Comparison of ENCODE assay signal across 9 mouse cellular contexts in the genomic region with DNA sequence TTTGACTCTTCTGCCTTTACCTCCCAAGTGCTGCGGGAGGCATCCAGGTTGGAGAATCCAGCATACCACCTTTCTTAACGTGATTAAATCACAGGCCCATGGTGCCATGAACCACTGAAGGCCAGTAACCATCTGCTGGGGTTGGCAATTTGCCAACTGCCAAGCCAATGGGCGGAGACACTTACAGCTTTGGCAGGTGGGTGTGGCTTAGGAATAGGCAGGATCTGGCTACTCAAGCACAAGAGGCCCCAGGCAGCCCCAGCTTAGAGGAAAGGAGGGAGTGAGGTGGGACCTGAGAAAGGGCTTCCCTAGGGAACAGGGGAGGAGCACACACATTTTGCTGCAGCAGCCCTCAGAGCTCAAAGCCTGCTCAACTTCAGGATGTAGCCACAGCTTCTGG. TPM values are rescaled to one million over a fixed set of nuclear protein-coding genes. Genes with fewer than 3 reads are reported as not detected.
DNase-seq lines count a peak whose midpoint lies in the region; ATAC-seq and TF ChIP-seq lines count a peak whose summit lies in the region.
"Had no signal": no experiment of that assay in that cellular context is flagged by ENCODE, and none has a peak within 500 bp of the region (broad histone marks: within the 10 kb centered on the region; RNA-seq: fewer than 3 reads in every experiment).

No protein-coding gene starts in this region.

- WGBS in forebrain, embryonic 10.5 days, result 90% methylated on average over 3 of the region's 3 CpGs
- WGBS in liver, embryonic 14.5 days (ENCODE audit: insufficient replicate concordance), result 66% methylated on average over 3 of the region's 3 CpGs

- no peak for DNase-seq in layer of hippocampus, adult 2 months (ENCODE audit: low spot score in 2 of 2)
- DNase-seq in layer of hippocampus, postnatal 36 days, result no peak
- DNase-seq in adrenal gland, adult 8-10 months, result peak; percentile 71
- no peak for DNase-seq in forebrain, embryonic 10.5 days (ENCODE audit: extremely low spot score, low spot score)
- DNase-seq in liver, embryonic 14.5 days (ENCODE audit: low read depth in 3 of 3, low spot score in 3 of 3), result peak; percentile 54 to 66 (median 55)
- no peak for DNase-seq in frontal cortex, postnatal 10 days (ENCODE audit: low spot score in 2 of 2)
- no peak for DNase-seq in right cerebral cortex, postnatal 10 days (ENCODE audit: low spot score in 2 of 2)

- H3K36me3 ChIP-seq in forebrain, embryonic 10.5 days (replicated peaks), result peaks cover 100% of the 10 kb centered on the region
- H3K36me3 ChIP-seq in liver, embryonic 14.5 days (replicated peaks; ENCODE audit: control insufficient read depth, insufficient read depth, low read depth), result peaks cover 81% of the 10 kb centered on the region

- H3K9ac ChIP-seq in liver, embryonic 14.5 days (replicated peaks), result peak overlapping the region; percentile 14
- H3K9ac ChIP-seq: heart, embryonic 15.5 days had no signal

- no peaks in the 10 kb centered on the region for H3K27me3 ChIP-seq in forebrain, embryonic 10.5 days (ENCODE audit: poor library complexity, severe bottlenecking)
- no peaks in the 10 kb centered on the region for H3K27me3 ChIP-seq in liver, embryonic 14.5 days (ENCODE audit: control insufficient read depth, insufficient read depth, low read length)
- H3K27me3 ChIP-seq: heart, embryonic 15.5 days had no signal

- H3K9me3 ChIP-seq in forebrain, embryonic 10.5 days, result no peaks in the 10 kb centered on the region
- H3K9me3 ChIP-seq in liver, embryonic 14.5 days (ENCODE audit: control insufficient read depth, low read length), result no peaks in the 10 kb centered on the region
- H3K9me3 ChIP-seq: heart, embryonic 15.5 days had no signal

- no peak for TF ChIP-seq CTCF in layer of hippocampus, adult 2 months (conservative IDR thresholded peaks at IDR 0.05)
- no peak for TF ChIP-seq CTCF in liver, embryonic 14.5 days (IDR thresholded peaks at IDR 0.05; ENCODE audit: low read depth)

- no peak for TF ChIP-seq EP300 in liver, embryonic 14.5 days (IDR thresholded peaks at IDR 0.05; ENCODE audit: low read depth)

- peaks cover 11% of the 10 kb centered on the region; the same call in 1 of the 2 replicates for H3K4me1 ChIP-seq in forebrain, embryonic 10.5 days
- peaks cover 49 to 50% of the 10 kb centered on the region in 2 experiments for H3K4me1 ChIP-seq in liver, embryonic 14.5 days (replicated peaks; ENCODE audit: control insufficient read depth in 2 of 2, insufficient read depth in 2 of 2, low read length in 1 of 2)

- no peak overlapping the region for H3K4me3 ChIP-seq in layer of hippocampus, adult 2 months
- peak overlapping the region; percentile 12; the same call in 1 of the 2 replicates for H3K4me3 ChIP-seq in forebrain, embryonic 10.5 days
- no peak overlapping the region for H3K4me3 ChIP-seq in liver, embryonic 14.5 days (ENCODE audit: insufficient read depth in 1 of 2, low read depth in 2 of 2, low read length in 2 of 2)
- H3K4me3 ChIP-seq: heart, embryonic 15.5 days had no signal

- peak overlapping the region; percentile 85 for H3K4me2 ChIP-seq in liver, embryonic 14.5 days (ENCODE audit: low read depth)
- H3K4me2 ChIP-seq: heart, embryonic 15.5 days had no signal

- ATAC-seq in liver, embryonic 14.5 days (ENCODE audit: insufficient read depth), result no peak
- no peak for ATAC-seq in inflammation-experienced regulatory T-cells, adult 6 months

- H3K27ac ChIP-seq in layer of hippocampus, adult 2 months, result peak overlapping the region; percentile 23; the same call in 1 of the 2 replicates
- no peak overlapping the region for H3K27ac ChIP-seq in forebrain, embryonic 10.5 days
- H3K27ac ChIP-seq in liver, embryonic 14.5 days, result peak overlapping the region; percentile 16
- H3K27ac ChIP-seq: heart, embryonic 15.5 days had no signal

RNA-seq across cellular contexts. Expression of a gene that starts 11.7 kb away (rescaled TPM):
- 100 to 1,000 TPM; 404 to 413 TPM for total RNA-seq in layer of hippocampus, adult 2 months (2021)
- total RNA-seq in layer of hippocampus, postnatal 36 days (2021), result 100 to 1,000 TPM; 443 to 467 TPM
- total RNA-seq in adrenal gland, adult 8-10 months (2022), result 100 to 1,000 TPM; 515 to 715 (median 604) TPM
- polyA plus RNA-seq in forebrain, embryonic 10.5 days (2016; fragmentation: Nextera tagmentation; extraction: Ambion mirVana), result 625 and 631 TPM in 2 replicates
- polyA plus RNA-seq in liver, embryonic 14.5 days (2012; rRNA removed), result 359 and 571 TPM in 2 replicates
- polyA plus RNA-seq in liver, embryonic 14.5 days (2014; fragmentation: Nextera tagmentation; extraction: Ambion mirVana), result 729 and 738 TPM in 2 replicates
- 100 to 1,000 TPM; 289 to 335 (median 330) TPM for polyA plus RNA-seq in inflammation-experienced regulatory T-cells, adult 6 months (2017; shearing (Covaris generic))

RNA-seq across cellular contexts. Expression of a gene that starts 15.1 kb away (rescaled TPM):
- 10 to 100 TPM; 27.6 to 31.6 TPM for total RNA-seq in layer of hippocampus, adult 2 months (2021)
- 10 to 100 TPM; 30.5 to 30.6 TPM for total RNA-seq in layer of hippocampus, postnatal 36 days (2021)
- total RNA-seq in adrenal gland, adult 8-10 months (2022), result 10 to 100 TPM; 56.7 to 75.7 (median 66.8) TPM
- polyA plus RNA-seq in forebrain, embryonic 10.5 days (2016; fragmentation: Nextera tagmentation; extraction: Ambion mirVana), result 191 and 199 TPM in 2 replicates
- polyA plus RNA-seq in liver, embryonic 14.5 days (2012; rRNA removed), result 54.7 and 74.7 TPM in 2 replicates
- polyA plus RNA-seq in liver, embryonic 14.5 days (2014; fragmentation: Nextera tagmentation; extraction: Ambion mirVana), result 41.9 and 55.4 TPM in 2 replicates
- polyA plus RNA-seq in inflammation-experienced regulatory T-cells, adult 6 months (2017; shearing (Covaris generic)), result 1 to 10 TPM; 6.7 to 8.2 (median 7.9) TPM

RNA-seq across cellular contexts. Expression of a gene that starts 19.0 kb away (rescaled TPM):
- total RNA-seq in layer of hippocampus, adult 2 months (2021), result 100 to 1,000 TPM; 147 to 149 TPM
- 100 to 1,000 TPM; 148 to 156 TPM for total RNA-seq in layer of hippocampus, postnatal 36 days (2021)
- 100 to 1,000 TPM; 147 to 161 (median 156) TPM for total RNA-seq in adrenal gland, adult 8-10 months (2022)
- polyA plus RNA-seq in forebrain, embryonic 10.5 days (2016; fragmentation: Nextera tagmentation; extraction: Ambion mirVana), result 343 and 346 TPM in 2 replicates
- 66.7 and 79.5 TPM in 2 replicates for polyA plus RNA-seq in liver, embryonic 14.5 days (2012; rRNA removed)
- polyA plus RNA-seq in liver, embryonic 14.5 days (2014; fragmentation: Nextera tagmentation; extraction: Ambion mirVana), result 43.7 and 44.3 TPM in 2 replicates
- 10 to 100 TPM; 19.2 to 30.4 (median 25.9) TPM for polyA plus RNA-seq in inflammation-experienced regulatory T-cells, adult 6 months (2017; shearing (Covaris generic))

RNA-seq across cellular contexts. Expression of a gene that starts 30.9 kb away (rescaled TPM):
- total RNA-seq in layer of hippocampus, adult 2 months (2021), result 10 to 100 TPM; 15.5 to 17.1 TPM
- 10 to 100 TPM; 18.2 to 18.4 TPM for total RNA-seq in layer of hippocampus, postnatal 36 days (2021)
- total RNA-seq in adrenal gland, adult 8-10 months (2022), result 10 to 100 TPM; 17.4 to 21.6 (median 20.8) TPM
- polyA plus RNA-seq in forebrain, embryonic 10.5 days (2016; fragmentation: Nextera tagmentation; extraction: Ambion mirVana), result 6.8 and 7.0 TPM in 2 replicates
- polyA plus RNA-seq in liver, embryonic 14.5 days (2012; rRNA removed), result 3.2 and 3.3 TPM in 2 replicates
- polyA plus RNA-seq in liver, embryonic 14.5 days (2014; fragmentation: Nextera tagmentation; extraction: Ambion mirVana), result 0.55 and 1.1 TPM in 2 replicates
- polyA plus RNA-seq in inflammation-experienced regulatory T-cells, adult 6 months (2017; shearing (Covaris generic)), result 1 to 10 TPM in 1 of 3 experiments, under 1 TPM in 2; 0.79 to 1.3 (median 0.79) TPM

Comparison
In these comparisons a context has a peak if more than half of its experiments do, and no peak if none do; other contexts are left out.
1. DNase-seq: peak in adrenal gland, adult 8-10 months (single experiment) and liver, embryonic 14.5 days (3 of 3); none in layer of hippocampus, adult 2 months (0 of 2), layer of hippocampus, postnatal 36 days (0 of 2), forebrain, embryonic 10.5 days (single experiment), frontal cortex, postnatal 10 days (0 of 2) and right cerebral cortex, postnatal 10 days (0 of 2).